Mouse (Mus musculus) myocyte (in vitro differentiated cells): Measurements from ENCODE around the gene Pnkp. TPM values are rescaled to one million over a fixed set of nuclear protein-coding genes. Genes with fewer than 3 reads are reported as not detected.

ENCODE experiments used
- H3K27me3 ChIP-seq: one replicate; pipeline ENCODE4 v1.6.1; 2011; ENCODE audit not compliant: control insufficient read depth, insufficient read depth, insufficient read length
- H3K36me3 ChIP-seq: one replicate; pipeline ENCODE4 v1.6.1; 2011; ENCODE audit not compliant: control insufficient read depth, insufficient read depth
- H3K4me2 ChIP-seq: one replicate; pipeline ENCODE4 v1.6.1; 2011; ENCODE audit warnings: low read depth, control low read depth
- H3K4me3 ChIP-seq: one replicate; pipeline ENCODE4 v1.5.1; 2011; ENCODE audit warnings: mild to moderate bottlenecking, control low read depth, moderate library complexity
- H3K79me2 ChIP-seq: one replicate; pipeline ENCODE4 v1.6.1; 2011; ENCODE audit not compliant: control insufficient read depth, insufficient read depth
- H3ac ChIP-seq: one replicate; pipeline ENCODE4 v1.6.1; 2011; ENCODE audit not compliant: control insufficient read depth, insufficient read length
- CEBPB ChIP-seq: IDR thresholded peaks from 2 replicates; pipeline ENCODE4 v1.6.1; 2011; ENCODE audit warnings: mild to moderate bottlenecking, moderate library complexity; ENCODE audit not compliant: poor library complexity, insufficient read depth, severe bottlenecking
- E2F4 ChIP-seq: IDR thresholded peaks from one replicate; pipeline ENCODE4 v1.6.1; 2011; ENCODE audit warnings: mild to moderate bottlenecking, control low read depth, moderate library complexity; ENCODE audit not compliant: insufficient read depth
- MAX ChIP-seq: IDR thresholded peaks from one replicate; pipeline ENCODE4 v1.6.1; 2011; ENCODE audit warnings: low read depth, mild to moderate bottlenecking, control low read depth
- MYOD1 ChIP-seq, 3 experiments: IDR thresholded peaks; one replicate each; pipeline ENCODE4 v1.6.1; 2011; ENCODE audit warnings: control low read depth in 2 of 3, low read depth in 2 of 3, mild to moderate bottlenecking in 2 of 3, moderate library complexity in 1 of 3; ENCODE audit not compliant: insufficient read length in 2 of 3, control insufficient read depth in 1 of 3
- MYOG ChIP-seq, 3 experiments: IDR thresholded peaks; one replicate each; pipeline ENCODE4 v1.6.1; 2011; ENCODE audit warnings: control low read depth in 2 of 3, low read depth in 2 of 3, mild to moderate bottlenecking in 2 of 3; ENCODE audit not compliant: insufficient read length in 2 of 3, control insufficient read depth in 1 of 3, insufficient read depth in 1 of 3
- POLR2A ChIP-seq: IDR thresholded peaks from one replicate; pipeline ENCODE4 v1.6.1; 2011; ENCODE audit warnings: low read depth, mild to moderate bottlenecking, control low read depth, moderate library complexity; ENCODE audit not compliant: insufficient read length
- POLR2AphosphoS2 ChIP-seq: IDR thresholded peaks from one replicate; pipeline ENCODE4 v1.6.1; 2011; ENCODE audit warnings: low read depth, control low read depth; ENCODE audit not compliant: insufficient read length
- REST ChIP-seq: IDR thresholded peaks from one replicate; pipeline ENCODE4 v1.6.1; 2011; ENCODE audit warnings: mild to moderate bottlenecking, control low read depth, moderate library complexity; ENCODE audit not compliant: insufficient read depth, insufficient read length
- SRF ChIP-seq: IDR thresholded peaks from one replicate; pipeline ENCODE4 v1.6.1; 2011; ENCODE audit warnings: low read depth; ENCODE audit not compliant: control insufficient read depth, insufficient read length
- TCF12 ChIP-seq: IDR thresholded peaks from one replicate; pipeline ENCODE4 v1.6.1; 2011; ENCODE audit warnings: mild to moderate bottlenecking, control low read depth; ENCODE audit not compliant: poor library complexity, insufficient read depth, severe bottlenecking
- TCF3 ChIP-seq: IDR thresholded peaks from one replicate; pipeline ENCODE4 v1.6.1; 2011; ENCODE audit warnings: low read depth, control low read depth; ENCODE audit not compliant: insufficient read length
- USF1 ChIP-seq: IDR thresholded peaks from one replicate; pipeline ENCODE4 v1.6.1; 2011; ENCODE audit warnings: low read depth, mild to moderate bottlenecking, control low read depth, moderate library complexity
- polyA plus RNA-seq: library from polyadenylated mRNA; unstranded; fragments of >200 nt; fragmentation: generic; extraction: Trizol; gene quantifications from one replicate; pipeline ENCODE4 v1.2.1, GENCODE M21; 2012; ENCODE audit warnings: missing spikeins

The Pnkp gene
- polyA plus RNA-seq, 1 experiment = 47.9 TPM

DNA sequence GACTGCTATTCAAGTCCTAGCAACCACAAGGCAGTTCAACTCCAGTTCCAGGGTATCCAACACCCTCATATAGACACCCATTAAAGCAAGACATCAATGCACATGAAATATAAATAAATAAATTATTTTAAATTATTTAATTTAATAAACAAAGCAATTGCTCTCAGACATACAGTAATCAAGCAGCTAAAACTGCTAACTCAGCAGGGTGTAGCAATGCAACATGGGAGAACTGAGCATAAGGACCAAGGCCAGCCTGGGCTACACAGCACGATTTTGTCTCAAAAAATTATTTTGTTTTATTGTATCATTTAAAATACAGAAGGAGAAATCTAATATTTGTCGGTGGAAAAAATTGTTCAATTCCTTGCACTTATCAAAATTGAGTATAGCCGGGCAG, 37.2 kb downstream of the Pnkp start:
- Histone ChIP-seq H3ac (no peak overlapping the region), H3K36me3 (no peaks in the 10 kb centered on the region), H3K27me3 (no peaks in the 10 kb centered on the region), H3K79me2 (peaks cover 27% of the 10 kb centered on the region), H3K4me2 (no peak overlapping the region), H3K4me3 (no peak overlapping the region)
- TF ChIP-seq POLR2A = no peak
- no peak for TF ChIP-seq REST
- TF ChIP-seq MAX = no peak
- TF ChIP-seq TCF3 = no peak
- TF ChIP-seq MYOD1 (IDR thresholded peaks at IDR 0.05; ENCODE audit: control insufficient read depth in 1 of 3, insufficient read length in 2 of 3, low read depth in 2 of 3) = no peak
- TF ChIP-seq USF1 = no peak
- TF ChIP-seq CEBPB = no peak
- TF ChIP-seq E2F4 = no peak
- no peak for TF ChIP-seq SRF
- TF ChIP-seq MYOG (IDR thresholded peaks at IDR 0.05; ENCODE audit: control insufficient read depth in 1 of 3, insufficient read depth in 1 of 3, insufficient read length in 2 of 3, low read depth in 2 of 3) = no peak
- no peak for TF ChIP-seq POLR2AphosphoS2
- TF ChIP-seq TCF12 = no peak

DNA sequence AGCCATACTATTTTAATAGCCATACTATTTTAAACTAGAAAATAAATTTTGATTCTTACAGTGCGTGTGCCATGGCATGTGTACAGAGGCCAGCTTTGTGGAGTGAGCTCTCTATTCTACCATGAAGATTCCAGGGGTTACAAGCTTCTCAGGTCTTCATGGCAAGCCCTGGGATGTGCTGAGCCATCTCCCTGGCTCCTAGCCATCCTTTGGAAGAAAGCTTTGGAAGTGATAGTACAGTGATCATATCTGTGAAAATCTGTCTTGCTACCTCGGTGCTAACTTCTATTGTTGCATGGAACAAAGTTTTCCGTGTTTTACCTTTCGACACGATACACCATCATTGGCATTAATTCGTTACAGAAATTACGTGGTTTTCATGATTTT, 38.3 kb downstream of the Pnkp start:
- no peaks in the 10 kb centered on the region for H3K36me3 ChIP-seq
- H3K4me3 ChIP-seq = peak overlapping the region; percentile 46
- no peak for TF ChIP-seq E2F4
- TF ChIP-seq MYOG (IDR thresholded peaks at IDR 0.05; ENCODE audit: control insufficient read depth in 1 of 3, insufficient read depth in 1 of 3, insufficient read length in 2 of 3, low read depth in 2 of 3) = no peak
- TF ChIP-seq MAX = no peak
- TF ChIP-seq TCF3 = no peak
- TF ChIP-seq SRF = no peak
- no peak for TF ChIP-seq POLR2AphosphoS2
- TF ChIP-seq CEBPB = no peak
- no peak for TF ChIP-seq MYOD1 (IDR thresholded peaks at IDR 0.05; ENCODE audit: control insufficient read depth in 1 of 3, insufficient read length in 2 of 3, low read depth in 2 of 3)
- no peak for TF ChIP-seq TCF12
- TF ChIP-seq REST = no peak
- TF ChIP-seq USF1 = no peak
- H3K27me3 ChIP-seq = no peaks in the 10 kb centered on the region
- peak overlapping the region; percentile 94 for H3K4me2 ChIP-seq
- H3ac ChIP-seq = no peak overlapping the region
- peaks cover 19% of the 10 kb centered on the region for H3K79me2 ChIP-seq

DNA sequence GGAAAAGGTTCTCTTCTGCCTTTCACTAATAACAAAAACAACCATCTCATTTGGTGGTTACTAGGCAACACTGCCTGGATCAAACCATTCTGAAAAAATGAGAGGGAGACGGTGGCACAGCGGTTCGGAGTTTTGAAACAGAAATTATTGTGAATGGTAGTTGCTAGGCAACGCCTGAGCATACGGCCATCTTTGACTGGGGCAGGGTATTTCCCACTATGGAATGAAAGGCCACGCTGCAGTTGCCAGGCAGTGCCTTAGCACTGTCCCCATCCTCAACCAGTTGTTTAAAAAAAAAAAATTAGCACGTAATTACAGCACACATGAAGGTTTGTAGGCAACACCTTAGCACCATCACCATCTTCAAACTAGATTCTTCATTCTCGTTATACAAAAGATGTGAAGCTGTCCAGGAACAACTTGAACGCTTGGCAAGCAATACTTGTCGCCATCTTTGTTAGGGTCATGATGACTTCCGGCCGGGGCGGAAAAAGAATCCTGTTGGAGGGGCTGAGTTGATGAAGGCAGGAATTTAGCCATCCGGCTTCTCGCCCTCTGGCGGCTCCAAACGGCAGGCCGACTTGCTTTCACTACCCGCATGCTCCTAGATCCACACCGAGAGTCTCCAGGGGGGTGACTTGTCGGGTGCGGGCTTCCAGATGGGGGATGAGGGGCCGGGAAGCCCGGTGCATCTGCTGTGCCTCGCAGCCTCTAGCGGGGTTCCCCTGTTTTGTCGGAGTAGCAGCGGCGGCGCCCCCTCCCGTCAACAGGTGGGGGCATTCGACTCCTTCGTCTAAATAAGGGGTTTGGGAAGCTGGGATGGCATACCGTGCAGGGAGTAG, 38.9 kb downstream of the Pnkp start, which contains the start of gene Fuz:
Fuz (plus strand) TSS at position 487 of the 842 bp plus-strand sequence.
- Histone ChIP-seq H3ac (no peak within 1 kb of the TSS), H3K79me2 (peaks cover 13% of the 10 kb centered on the region), H3K36me3 (no peaks in the 10 kb centered on the region), H3K4me2 (peak within 1 kb of the TSS; percentile 97), H3K4me3 (peak within 1 kb of the TSS; percentile 46), H3K27me3 (no peaks in the 10 kb centered on the region)
- TF ChIP-seq SRF (peak; percentile 25), POLR2AphosphoS2 (no peak), MYOG (IDR thresholded peaks at IDR 0.05; ENCODE audit: control insufficient read depth in 1 of 3, insufficient read depth in 1 of 3, insufficient read length in 2 of 3, low read depth in 2 of 3) (peak in 1 of 3 experiments; percentile 28), POLR2A (peak; percentile 28)

DNA sequence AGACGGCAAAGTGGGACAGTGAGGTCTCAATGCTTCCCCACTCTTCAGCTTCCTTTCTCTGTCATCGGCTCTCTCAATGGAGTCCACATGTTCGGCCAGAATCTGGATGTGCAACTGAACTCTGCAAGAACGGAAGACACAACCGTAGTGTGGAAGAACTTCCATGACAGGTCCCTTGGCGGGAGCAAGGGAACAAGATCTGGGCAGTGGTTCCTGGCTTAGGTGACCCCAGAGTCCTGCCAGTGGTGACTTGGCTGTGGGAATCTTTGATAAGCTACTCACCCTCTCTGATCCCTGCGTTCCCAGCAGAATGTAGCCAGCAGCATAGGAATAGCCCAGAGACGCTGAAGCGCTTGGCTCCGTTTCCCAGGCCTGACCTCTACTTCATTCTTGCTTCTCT, 39.6 kb downstream of the Pnkp start:
- H3ac ChIP-seq = no peak overlapping the region
- no peak for TF ChIP-seq MYOD1 (IDR thresholded peaks at IDR 0.05; ENCODE audit: control insufficient read depth in 1 of 3, insufficient read length in 2 of 3, low read depth in 2 of 3)
- no peak for TF ChIP-seq POLR2A
- no peak for TF ChIP-seq TCF3
- no peak for TF ChIP-seq E2F4
- no peak for TF ChIP-seq CEBPB
- TF ChIP-seq MAX = no peak
- no peak for TF ChIP-seq MYOG (IDR thresholded peaks at IDR 0.05; ENCODE audit: control insufficient read depth in 1 of 3, insufficient read depth in 1 of 3, insufficient read length in 2 of 3, low read depth in 2 of 3)
- TF ChIP-seq REST = no peak
- TF ChIP-seq POLR2AphosphoS2 = no peak
- no peak for TF ChIP-seq SRF
- TF ChIP-seq TCF12 = no peak
- TF ChIP-seq USF1 = no peak
- no peaks in the 10 kb centered on the region for H3K27me3 ChIP-seq
- H3K36me3 ChIP-seq = no peaks in the 10 kb centered on the region
- peak overlapping the region; percentile 97 for H3K4me2 ChIP-seq
- H3K79me2 ChIP-seq = peaks cover 6% of the 10 kb centered on the region
- peak overlapping the region; percentile 46 for H3K4me3 ChIP-seq

DNA sequence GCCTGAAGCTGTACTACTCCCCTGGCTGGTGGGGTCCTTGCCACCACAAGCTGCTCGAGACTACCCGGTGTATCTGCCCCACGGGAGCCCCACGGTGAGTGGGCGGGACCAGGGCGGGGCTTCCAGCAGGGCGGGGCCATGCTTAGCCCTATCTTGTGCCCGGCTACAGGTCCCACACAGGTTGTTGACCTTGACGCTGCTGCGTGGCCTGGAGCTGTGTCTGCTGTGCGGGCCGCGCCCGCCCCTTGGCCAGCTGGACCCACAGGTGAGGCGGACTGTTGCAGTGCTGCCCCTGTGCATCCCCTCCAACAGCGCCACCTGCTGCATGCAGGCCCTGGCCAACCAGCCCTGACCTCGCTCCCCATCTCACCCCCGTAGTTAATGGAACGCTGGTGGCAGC, 41.7 kb downstream of the Pnkp start:
- H3K36me3 ChIP-seq = peaks cover 7% of the 10 kb centered on the region
- H3K79me2 ChIP-seq = no peaks in the 10 kb centered on the region
- H3K4me2 ChIP-seq = no peak overlapping the region
- H3K27me3 ChIP-seq = no peaks in the 10 kb centered on the region
- TF ChIP-seq TCF3 = no peak
- no peak for TF ChIP-seq REST
- no peak for TF ChIP-seq E2F4
- peak; percentile 65 for TF ChIP-seq POLR2AphosphoS2
- peak; percentile 40 for TF ChIP-seq POLR2A
- H3ac ChIP-seq = no peak overlapping the region
- no peak overlapping the region for H3K4me3 ChIP-seq
